Mouse (Mus musculus): Measurements from ENCODE around the gene Pcdh11x. TPM values are rescaled to one million over a fixed set of nuclear protein-coding genes. Genes with fewer than 3 reads are reported as not detected.

Pcdh11x gene
- total RNA-seq (2023) = not detected

DNA sequence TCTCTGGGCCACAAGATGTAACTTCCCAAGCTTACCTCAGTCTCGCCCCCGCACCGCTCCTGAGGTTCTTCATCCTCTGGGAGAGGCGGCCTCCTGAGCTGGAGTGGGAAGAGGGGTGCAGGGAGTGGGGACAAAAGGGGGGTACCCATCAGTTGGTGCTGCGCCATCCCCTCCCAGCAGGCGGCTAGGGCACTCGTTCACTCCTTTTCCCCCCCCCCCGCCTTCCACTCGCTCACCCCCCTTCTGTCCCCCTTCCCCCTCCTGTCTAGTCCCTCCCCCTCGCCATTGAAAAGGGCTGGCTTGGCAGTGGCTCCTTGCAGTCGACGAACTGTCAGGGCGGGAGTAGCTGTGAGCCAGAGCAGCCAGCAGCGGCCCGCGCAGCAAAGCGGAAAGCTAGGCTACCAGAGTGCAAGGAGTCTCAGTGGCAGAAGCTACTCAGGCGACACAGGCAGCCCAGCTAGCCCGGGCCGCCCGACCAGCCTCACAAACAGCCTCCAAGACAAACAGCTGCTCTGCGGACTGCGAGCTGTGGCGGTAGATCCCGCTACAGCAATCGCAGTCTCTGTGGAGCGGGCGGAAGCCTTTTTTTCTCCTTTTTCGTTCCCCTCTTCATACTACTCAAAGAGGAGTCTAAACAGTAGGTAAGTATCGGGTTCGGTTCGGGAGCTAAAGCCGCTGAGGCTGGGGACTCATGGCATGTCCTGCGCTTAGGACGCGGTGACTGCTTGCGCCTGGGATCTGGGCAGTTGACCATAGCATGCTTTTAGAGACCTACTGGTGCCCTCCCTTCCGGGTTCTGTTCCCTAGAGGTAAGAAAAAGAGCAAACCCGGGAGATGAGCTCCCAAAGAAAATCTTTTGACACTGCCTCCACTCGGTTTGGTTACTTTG lies at the start of gene Pcdh11x:
Pcdh11x (plus strand) TSS at position 249 of the 889 bp plus-strand sequence.

DNA sequence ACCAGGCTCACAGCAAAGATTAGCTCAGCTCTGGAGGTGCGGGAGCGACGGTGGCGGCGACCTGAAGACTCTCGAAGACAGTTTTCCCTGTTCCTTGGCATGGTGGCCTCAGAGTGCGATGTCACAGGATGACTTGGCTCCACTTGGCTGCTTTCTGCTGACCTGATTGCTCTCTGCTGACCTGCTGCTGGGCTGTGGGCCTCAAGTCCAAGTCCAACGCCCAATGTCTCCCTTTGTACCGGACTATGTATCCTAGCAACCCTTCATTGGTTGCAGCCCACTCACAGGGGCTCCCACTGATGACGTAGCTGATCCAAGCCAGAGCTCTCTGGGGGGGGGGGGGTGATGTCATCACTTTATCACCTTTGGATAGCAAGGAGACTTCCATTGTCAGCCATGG lies 22.9 kb downstream of the Pcdh11x start, which contains the start of gene H2afb3:
H2afb3 (minus strand) TSS at position 101 of the 400 bp plus-strand sequence.

Other genes with a start within 250 kb of the Pcdh11x start
- gene H2afb3, start 22.8 kb downstream of the Pcdh11x start, total RNA-seq (2023) = not detected